Mouse (Mus musculus) adrenal gland, adult 18-20 months (tissue): ENCODE results near the gene 9330182L06Rik. TPM values are rescaled to one million over a fixed set of nuclear protein-coding genes. Genes with fewer than 3 reads are reported as not detected.
A peak's percentile ranks its signal among the peaks of the same experiment; 100 is the strongest.

ENCODE experiments used
- DNase-seq, 2 experiments: peaks; one replicate each; pipeline ENCODE4 v3.0.0; 2021 to 2022; ENCODE audit warnings: low spot score in 2 of 2
- long read RNA-seq, 2 experiments: library from polyadenylated mRNA; stranded (forward); transcript quantifications; one replicate each; pipeline ENCODE4 v2.0.0; 2021
- total RNA-seq, 2 experiments: library from RNA; stranded (reverse); gene quantifications; 1 replicate in 1 of 2; 2 replicates in 1 of 2; pipeline ENCODE4 v1.2.3; 2021

Gene 9330182L06Rik
- total RNA-seq: 10 to 100 TPM; 10.1 to 13.2 TPM
- long read RNA-seq, experiment 1, full-length matches to known transcripts: 4 of 4 reads
- long read RNA-seq, experiment 1, partial matches to known transcripts: 0 of 4 reads
- long read RNA-seq, experiment 1, other reads (novel, unspliced or antisense): 0 of 4 reads
- long read RNA-seq, experiment 2, full-length matches to known transcripts: 6 of 8 reads
- long read RNA-seq, experiment 2, partial matches to known transcripts: 1 of 8 reads
- long read RNA-seq, experiment 2, other reads (novel, unspliced or antisense): 1 of 8 reads

DNA sequence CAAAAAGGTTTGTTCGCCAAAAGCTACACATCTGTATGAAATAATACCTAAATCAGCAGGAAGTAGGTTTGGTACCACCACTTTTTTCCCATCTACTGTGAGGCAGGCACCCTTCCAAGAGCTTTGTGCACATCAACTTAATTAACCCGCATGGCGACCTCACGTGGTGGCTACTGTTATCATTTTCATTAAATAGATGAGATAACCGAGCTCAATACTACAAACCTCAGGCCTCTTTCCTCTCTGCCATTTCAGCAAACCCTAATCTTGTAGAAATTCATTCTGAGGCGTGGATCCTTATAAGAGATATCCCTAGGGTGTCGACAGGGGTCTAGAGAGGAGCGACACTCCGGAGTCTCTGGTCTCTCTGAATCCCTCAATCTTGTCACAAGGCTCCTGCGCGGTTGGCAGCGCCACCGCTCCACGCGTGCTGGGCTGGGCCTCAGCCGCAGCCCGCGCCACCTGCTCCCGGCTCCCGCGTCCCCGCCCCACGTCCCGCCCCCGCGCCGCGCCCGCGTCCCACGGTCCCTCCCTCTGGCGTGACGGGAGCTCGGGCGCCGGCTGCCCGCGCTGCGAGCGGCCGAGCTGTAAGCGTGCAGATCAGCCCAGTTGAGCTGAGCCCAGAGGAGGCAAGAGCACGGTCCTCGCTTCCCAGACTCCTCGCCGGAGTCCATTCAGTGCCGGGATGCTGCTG lies at the start of gene 9330182L06Rik:
Gene 9330182L06Rik (plus strand): TSS at position 533 of the 694 bp plus-strand sequence.
- peak; percentile 57 to 59 for DNase-seq

DNA sequence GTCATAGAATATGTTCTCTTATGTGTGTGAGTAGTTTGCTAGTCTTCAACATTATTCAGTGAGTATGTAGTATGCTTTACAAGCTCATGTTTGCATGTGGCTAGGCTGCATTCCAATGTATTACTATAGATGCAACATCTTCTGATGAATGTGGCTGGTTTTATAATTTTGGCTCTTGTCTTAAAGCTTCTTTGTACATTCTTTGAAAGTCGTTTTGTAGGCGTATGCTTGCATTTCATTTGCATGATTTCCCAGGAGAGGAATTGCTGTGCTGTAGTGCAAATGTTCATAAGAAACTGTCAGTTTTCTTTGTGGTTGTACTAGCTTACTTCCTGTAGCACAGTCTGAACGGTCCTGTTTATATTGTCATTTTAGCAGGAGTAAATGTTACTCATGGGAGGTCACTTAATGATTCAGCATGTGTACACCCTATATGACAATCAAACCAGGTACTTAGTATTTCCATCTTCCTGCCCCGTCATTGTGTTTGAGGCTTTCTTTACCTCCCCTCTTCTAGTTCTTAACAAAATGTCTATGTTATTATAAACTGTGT lies 38.4 kb upstream of the 9330182L06Rik start:
- no peak for DNase-seq

DNA sequence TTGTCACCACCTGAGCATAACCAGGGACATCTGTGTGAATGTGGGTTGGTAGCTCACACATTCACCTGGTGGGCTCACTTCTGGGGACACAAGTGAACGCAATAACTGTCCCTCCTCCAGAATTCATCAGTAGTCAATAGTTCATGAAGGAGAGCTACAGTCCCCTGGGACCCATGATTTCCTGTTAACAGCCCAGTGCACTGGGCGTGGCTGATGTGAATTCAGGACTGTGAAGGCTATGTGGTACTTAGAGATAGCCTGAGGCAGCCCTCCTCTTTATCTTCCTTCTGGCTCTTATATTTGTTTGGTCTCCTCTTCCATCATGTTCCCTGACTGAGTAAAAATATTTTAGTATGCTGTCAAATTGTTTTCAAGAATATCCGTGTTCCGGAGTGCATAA lies 1.6 kb upstream of the 9330182L06Rik start:
- no peak for DNase-seq

GRCm38 (mm10) chr5:9266280-9266923 lies 484 bp downstream of the 9330182L06Rik start:
- no peak for DNase-seq

DNA sequence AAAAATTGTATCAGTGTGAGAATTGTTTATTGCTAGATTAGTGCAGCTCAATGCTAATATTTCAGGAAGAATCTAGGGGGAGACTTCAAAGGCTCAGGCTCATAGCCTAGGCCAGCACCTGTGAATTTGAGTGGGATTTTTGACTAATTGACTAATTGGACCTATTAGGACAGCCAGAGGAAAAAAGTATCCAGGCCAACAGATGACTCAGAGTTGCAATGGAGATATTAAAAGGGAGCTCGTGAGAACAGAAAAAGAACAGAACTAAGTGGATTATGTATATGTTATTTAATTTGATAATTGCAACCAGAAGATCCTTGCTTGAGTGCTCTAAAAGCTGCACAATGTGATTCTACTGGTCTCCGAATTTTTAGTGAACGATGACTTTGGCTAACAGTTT lies 3.7 kb downstream of the 9330182L06Rik start:
- no peak for DNase-seq

- no peak for DNase-seq
Observed at GRCm38 (mm10) chr5:9272976-9273375, 7.1 kb downstream of the 9330182L06Rik start.

DNA sequence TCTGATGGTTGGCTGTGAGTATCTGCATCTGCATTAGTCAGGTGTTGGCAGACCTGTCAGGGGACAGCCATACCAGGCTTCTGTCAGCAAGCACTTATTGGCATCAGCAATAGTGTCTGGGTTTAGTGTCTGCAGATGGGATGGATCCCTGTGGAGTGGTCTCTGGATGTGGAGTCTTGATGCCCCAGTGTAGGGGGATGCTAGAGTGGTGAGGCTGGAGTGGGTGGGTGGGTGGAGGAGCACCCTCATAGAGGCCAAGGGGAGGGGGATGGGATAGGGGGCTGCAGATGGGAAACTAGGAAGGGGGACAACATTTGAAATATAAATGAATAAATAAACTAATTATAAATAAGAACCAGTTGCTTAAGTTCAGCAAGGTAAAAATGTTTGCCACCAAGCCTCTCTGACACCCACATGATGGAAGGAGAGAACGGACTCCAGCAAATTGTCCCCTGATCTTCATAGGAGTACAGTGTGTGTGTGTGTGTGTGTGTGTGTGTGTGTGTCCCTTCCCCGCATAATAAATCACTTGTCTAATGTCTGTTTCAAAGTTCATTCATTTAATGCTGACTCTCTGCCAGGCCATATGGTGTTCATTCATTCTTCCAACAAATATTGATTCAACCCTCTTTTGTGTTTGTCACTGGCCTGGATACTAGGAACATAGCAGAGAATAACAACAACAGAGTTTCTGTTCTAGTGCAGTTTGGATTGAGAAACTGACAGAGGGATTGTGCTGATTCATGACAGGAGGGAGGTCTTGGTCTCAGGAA lies 30.0 kb downstream of the 9330182L06Rik start:
- DNase-seq: no peak

GRCm38 (mm10) chr5:9296550-9296928 lies 30.6 kb downstream of the 9330182L06Rik start:
- no peak for DNase-seq

DNA sequence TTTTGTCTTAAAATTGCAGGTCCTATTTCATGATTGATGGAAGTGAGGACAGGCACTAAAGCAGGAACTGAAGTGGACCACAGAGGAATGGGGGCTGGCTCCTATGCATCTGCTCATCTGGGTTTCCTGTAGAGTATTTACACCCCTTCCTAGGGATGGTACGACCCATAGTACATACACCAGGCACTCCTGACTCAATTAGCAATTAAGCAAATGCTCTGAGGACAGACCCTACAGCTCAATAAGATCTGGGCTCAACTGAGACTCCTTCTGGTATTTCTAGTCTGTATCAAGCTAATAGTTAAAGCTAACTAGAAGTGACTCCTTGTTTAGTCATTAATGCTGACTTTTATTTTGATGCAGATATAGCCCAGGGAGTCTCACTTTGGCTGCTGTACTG lies 60.9 kb downstream of the 9330182L06Rik start:
- DNase-seq: no peak

DNA sequence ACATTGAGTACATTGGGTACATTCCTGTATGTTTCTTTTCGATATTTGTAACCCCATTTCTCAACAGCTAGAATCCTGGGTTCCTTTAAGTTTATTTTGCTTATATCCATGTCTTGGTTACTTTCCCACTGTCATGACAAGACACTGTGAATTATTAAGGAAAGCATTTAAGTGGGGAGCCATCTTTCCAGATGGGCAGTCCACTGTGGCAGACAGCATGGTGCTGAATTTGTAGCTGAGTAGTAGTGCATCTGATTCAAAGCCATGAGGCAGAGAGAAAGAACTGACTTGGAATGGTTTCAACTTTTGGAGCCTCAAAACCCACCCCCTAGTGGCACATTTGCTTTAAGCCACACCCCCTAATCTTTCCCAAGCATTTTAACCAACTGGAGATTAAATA lies 61.6 kb downstream of the 9330182L06Rik start:
- DNase-seq: no peak

GRCm38 (mm10) chr5:9338756-9339510 lies 73.0 kb downstream of the 9330182L06Rik start:
- DNase-seq: no peak

DNA sequence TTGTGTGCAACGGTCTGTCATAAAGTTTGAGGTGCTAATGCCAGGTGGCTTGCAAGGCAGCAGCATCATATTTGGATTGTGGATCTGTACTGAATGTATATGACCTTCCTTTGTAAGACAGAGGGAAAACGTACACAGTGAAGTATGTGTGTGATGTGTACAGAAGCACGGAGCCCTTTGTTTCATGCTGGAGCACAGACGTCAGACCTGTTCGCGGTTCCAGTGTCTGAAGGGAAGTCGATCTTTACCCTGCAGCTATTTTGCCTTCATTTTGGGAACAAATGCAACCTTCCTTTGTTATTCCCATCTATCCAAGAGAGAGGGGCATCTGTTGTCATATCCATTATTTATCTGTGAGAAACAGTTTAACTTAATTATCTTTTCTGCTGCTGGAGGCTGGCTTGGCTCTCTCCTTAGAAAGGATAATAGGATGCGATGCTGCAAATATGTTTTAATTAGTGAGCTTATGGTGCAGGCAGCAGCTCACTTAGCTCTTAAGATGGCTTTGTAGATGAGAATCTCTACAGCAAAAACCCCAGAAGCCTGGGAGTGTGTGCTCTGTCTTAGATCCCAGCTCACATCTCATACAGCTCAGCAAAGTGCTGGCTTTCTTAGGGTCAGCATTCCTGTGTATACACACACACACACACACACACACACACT lies 73.7 kb downstream of the 9330182L06Rik start:
- DNase-seq: no peak

GRCm38 (mm10) chr5:9344581-9344980 lies 78.7 kb downstream of the 9330182L06Rik start:
- DNase-seq: no peak

- DNase-seq: no peak
Observed at GRCm38 (mm10) chr5:9345038-9345617, 79.2 kb downstream of the 9330182L06Rik start.

DNA sequence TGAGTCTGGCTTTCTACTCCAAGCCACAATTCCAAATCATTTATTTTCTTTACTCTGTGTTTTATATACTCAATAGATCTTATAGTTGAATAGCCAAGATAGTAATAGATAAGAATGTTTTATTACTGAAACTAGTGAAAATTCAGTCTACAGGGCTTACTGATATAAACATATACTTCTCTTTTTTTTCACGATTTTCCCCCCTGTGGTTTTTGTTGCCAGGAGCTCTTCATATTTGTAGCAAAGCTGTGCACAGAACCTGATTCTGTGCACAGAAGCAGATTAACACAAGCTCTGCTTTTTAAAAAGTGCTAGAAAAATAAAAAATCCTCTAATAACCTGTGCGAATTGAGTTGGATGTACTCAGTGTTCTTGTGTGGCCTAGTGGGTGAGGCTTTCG lies 79.7 kb downstream of the 9330182L06Rik start:
- no peak for DNase-seq

- DNase-seq: no peak
Observed at GRCm38 (mm10) chr5:9346510-9346909, 80.6 kb downstream of the 9330182L06Rik start.

GRCm38 (mm10) chr5:9352163-9352562 lies 86.2 kb downstream of the 9330182L06Rik start:
- DNase-seq: no peak

DNA sequence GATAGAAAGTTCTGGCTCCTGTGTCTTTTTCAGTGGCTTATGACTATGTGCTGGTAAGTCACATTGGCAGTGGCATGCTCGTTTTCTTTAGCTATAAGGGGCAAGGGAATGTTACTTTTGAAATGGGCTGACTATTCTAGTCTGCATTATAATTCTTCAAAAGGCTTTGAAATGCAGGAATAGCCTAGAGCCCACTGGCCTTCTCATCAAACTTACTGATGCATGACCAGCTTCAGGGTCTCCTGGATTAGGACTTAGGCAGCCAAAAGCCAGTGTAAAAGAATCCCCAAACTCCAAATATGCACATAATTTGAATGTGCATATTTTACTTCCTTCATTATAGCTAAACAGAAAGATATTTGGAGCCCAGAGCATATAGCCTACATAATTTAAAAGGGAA lies 86.7 kb downstream of the 9330182L06Rik start:
- DNase-seq: no peak

DNA sequence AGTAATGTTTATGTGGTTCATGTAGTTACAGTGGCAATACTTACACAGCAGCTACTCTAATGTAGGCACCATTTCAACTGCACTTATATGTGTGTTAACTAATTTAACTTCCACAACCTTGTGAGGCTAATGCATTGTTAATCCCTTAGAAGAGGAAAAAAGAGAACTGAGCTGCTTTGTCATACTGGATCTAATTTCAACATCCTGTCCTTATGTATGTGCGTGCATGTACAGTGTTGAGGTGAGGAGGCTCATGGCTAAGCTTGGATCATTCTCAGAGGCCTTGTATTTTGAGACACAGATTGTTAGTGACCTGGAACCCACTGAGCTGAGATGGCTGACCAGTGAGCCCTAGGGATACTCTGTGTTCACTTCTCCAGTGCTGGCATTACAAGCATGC lies 88.3 kb downstream of the 9330182L06Rik start:
- no peak for DNase-seq

GRCm38 (mm10) chr5:9358076-9358475 lies 92.2 kb downstream of the 9330182L06Rik start:
- DNase-seq: no peak
